Mouse (Mus musculus): ENCODE measurements around the gene Pgf. TPM values are rescaled to one million over a fixed set of nuclear protein-coding genes. Genes with fewer than 3 reads are reported as not detected.

Gene Pgf
- total RNA-seq, 1 experiment from 2014 or later = not detected

GRCm38 (mm10) chr12:85136627-85137026, 41.0 kb downstream of the Pgf start:
- no peak for ATAC-seq (replicated peaks; ENCODE audit: insufficient number of reproducible peaks, low FRiP score, low TSS enrichment, poor library complexity, severe bottlenecking)

GRCm38 (mm10) chr12:85135513-85136470, 41.8 kb downstream of the Pgf start:
- ATAC-seq (replicated peaks; ENCODE audit: insufficient number of reproducible peaks, low FRiP score, low TSS enrichment, poor library complexity, severe bottlenecking) = 0 out of 2 replicates have a peak, but pooled peaks have one; percentile 10

GRCm38 (mm10) chr12:85134043-85134794, 43.4 kb downstream of the Pgf start:
- no peak for ATAC-seq (replicated peaks; ENCODE audit: insufficient number of reproducible peaks, low FRiP score, low TSS enrichment, poor library complexity, severe bottlenecking)

GRCm38 (mm10) chr12:85131361-85131760, 46.2 kb downstream of the Pgf start:
- ATAC-seq (replicated peaks; ENCODE audit: insufficient number of reproducible peaks, low FRiP score, low TSS enrichment, poor library complexity, severe bottlenecking) = no peak

- peak; percentile 78 for ATAC-seq (replicated peaks; ENCODE audit: insufficient number of reproducible peaks, low FRiP score, low TSS enrichment, poor library complexity, severe bottlenecking)
Measured at GRCm38 (mm10) chr12:85129426-85129978, 48.1 kb downstream of the Pgf start.

- no peak for ATAC-seq (replicated peaks; ENCODE audit: insufficient number of reproducible peaks, low FRiP score, low TSS enrichment, poor library complexity, severe bottlenecking)
Measured at GRCm38 (mm10) chr12:85126986-85127603, 50.5 kb downstream of the Pgf start.

- ATAC-seq (replicated peaks; ENCODE audit: insufficient number of reproducible peaks, low FRiP score, low TSS enrichment, poor library complexity, severe bottlenecking) = no peak
Measured at GRCm38 (mm10) chr12:85124751-85125150, 52.8 kb downstream of the Pgf start.

GRCm38 (mm10) chr12:85123645-85124044, 53.9 kb downstream of the Pgf start:
- peak; percentile 62 for ATAC-seq (replicated peaks; ENCODE audit: insufficient number of reproducible peaks, low FRiP score, low TSS enrichment, poor library complexity, severe bottlenecking)

- ATAC-seq (replicated peaks; ENCODE audit: insufficient number of reproducible peaks, low FRiP score, low TSS enrichment, poor library complexity, severe bottlenecking) = peak; percentile 70
Measured at GRCm38 (mm10) chr12:85123108-85123530, 54.5 kb downstream of the Pgf start.

GRCm38 (mm10) chr12:85121806-85122459, 55.7 kb downstream of the Pgf start:
- ATAC-seq (replicated peaks; ENCODE audit: insufficient number of reproducible peaks, low FRiP score, low TSS enrichment, poor library complexity, severe bottlenecking) = no peak

Other genes starting within 250 kb of the Pgf start
- gene Fcf1, start 206.9 kb downstream of the Pgf start, total RNA-seq (2017) = 101 to 149 TPM (median 133 TPM) in 3 replicates
- 42.8 to 69.6 TPM (median 53.8 TPM) in 3 replicates for gene Arel1, start 206.9 kb downstream of the Pgf start, total RNA-seq (2017)
- gene Ylpm1, start 181.5 kb downstream of the Pgf start, total RNA-seq (2017) = 22.6 to 86.9 TPM (median 34.8 TPM) in 3 replicates
- 5.0 TPM in 1 of 3 replicates, not detected in the others for gene Prox2, start 67.0 kb downstream of the Pgf start, total RNA-seq (2017)
- gene Dlst, start 67.0 kb downstream of the Pgf start, total RNA-seq (2017) = 309 to 346 TPM (median 316 TPM) in 3 replicates
- 0.19 TPM in 1 of 3 replicates, not detected in the others for gene Rps6kl1, start 26.5 kb downstream of the Pgf start, total RNA-seq (2017)
- 32.1 to 63.3 TPM (median 55.5 TPM) in 3 replicates for gene Eif2b2, start 41.7 kb upstream of the Pgf start, total RNA-seq (2017)
- gene Mlh3, start 92.8 kb upstream of the Pgf start, total RNA-seq (2017) = 4.7 to 8.6 TPM (median 7.4 TPM) in 3 replicates
- gene Acyp1, start 110.6 kb upstream of the Pgf start, total RNA-seq (2017) = 29.6 to 30.7 TPM (median 30.7 TPM) in 3 replicates
- gene Zc2hc1c, start 110.8 kb upstream of the Pgf start, total RNA-seq (2017) = 0.11 TPM in 1 of 3 replicates, not detected in the others
- 30.4 to 50.6 TPM (median 33.8 TPM) in 3 replicates for gene Nek9, start 161.6 kb upstream of the Pgf start, total RNA-seq (2017)
- 92.0 to 115 TPM (median 97.4 TPM) in 3 replicates for gene Tmed10, start 197.1 kb upstream of the Pgf start, total RNA-seq (2017)